8 mouse cellular contexts compared by ENCODE assay signal in the genomic region with DNA sequence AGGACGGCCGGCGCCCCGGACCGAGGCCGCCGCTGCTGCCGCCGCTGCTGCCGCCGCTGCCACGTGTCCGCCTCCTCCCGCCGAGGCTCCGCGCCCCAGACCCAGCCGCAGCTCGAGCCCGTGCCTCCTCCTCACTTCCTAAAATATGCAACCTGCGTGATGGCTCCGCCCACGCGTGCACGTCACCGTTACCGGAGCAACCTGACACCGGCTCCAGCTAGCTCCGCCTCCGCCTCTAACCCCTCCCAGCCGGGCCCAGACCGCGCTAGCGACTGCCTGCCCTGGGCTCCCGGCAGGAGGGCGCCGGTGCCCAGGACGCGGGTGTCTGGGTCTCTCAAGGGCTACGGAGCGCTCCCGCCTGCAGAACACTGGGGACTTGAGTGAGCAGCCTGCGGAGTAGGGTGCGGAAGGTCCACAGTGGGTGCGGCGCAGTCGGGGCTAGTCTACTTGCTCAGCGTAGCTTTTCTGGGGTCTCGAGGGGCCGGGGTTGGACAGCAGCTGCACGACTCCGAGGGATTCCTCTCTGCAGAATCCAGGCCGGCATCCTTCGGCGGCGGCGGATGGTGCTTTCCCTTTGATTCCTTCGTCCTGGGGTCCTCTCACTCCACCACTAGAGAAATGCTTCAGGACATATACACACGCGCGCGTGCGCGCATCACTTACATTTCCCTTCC. TPM values are rescaled to one million over a fixed set of nuclear protein-coding genes. Genes with fewer than 3 reads are reported as not detected.
A peak's percentile ranks its signal among the peaks of the same experiment; 100 is the strongest.
DNase-seq lines count a peak whose midpoint lies in the region; ATAC-seq lines count a peak whose summit lies in the region.

Gene Atp1a1, minus strand, starts transcription at position 135 of the 674 bp plus-strand sequence.

- intact Hi-C loops in gastrocnemius, postnatal 14 days (cut with DNase I; ENCODE audit: low total_unique reads) = loop anchor here (10.0 kb wide), 2 partner anchors 50 to 100 kb away; no protein-coding TSS in a partner anchor
- intact Hi-C loops in left cerebral cortex, postnatal 10 days (cut with DNase I) = loop anchor here (5.0 kb wide), 1 partner anchor 203 kb away; no protein-coding TSS in a partner anchor

- peak; percentile 82 for ATAC-seq in inflammation-experienced regulatory T-cells, adult 6 months
- ATAC-seq in megakaryocyte-erythroid progenitor cell, adult 5-6 weeks (replicated peaks; ENCODE audit: low FRiP score, low TSS enrichment, poor library complexity, severe bottlenecking) = peak; percentile 92

- DNase-seq in adrenal gland, adult (ENCODE audit: inconsistent age in 2 of 2, low spot score in 1 of 2) = peak; percentile 99 to 100
- peak; percentile 98 for DNase-seq in embryo, embryonic 10.5 days (ENCODE audit: low spot score)
- peak; percentile 96 for DNase-seq in gastrocnemius, postnatal 14 days
- peak; percentile 97 to 98 for DNase-seq in left cerebral cortex, postnatal 10 days (ENCODE audit: extremely low spot score in 1 of 2, low spot score in 2 of 2)
- DNase-seq in right cerebral cortex, postnatal 25 days = peak; percentile 99
- peak; percentile 94 to 97 for DNase-seq in urinary bladder, postnatal 4 days (ENCODE audit: low spot score in 2 of 2)

RNA-seq across cellular contexts. Expression of gene Atp1a1, which starts in this region (rescaled TPM):
- total RNA-seq in gastrocnemius, postnatal 14 days (2021) = 10 to 100 TPM; 54.3 to 64.5 TPM
- polyA plus RNA-seq in inflammation-experienced regulatory T-cells, adult 6 months (2017; shearing (Covaris generic)) = 10 to 100 TPM in 2 of 3 experiments, 1 to 10 TPM in 1; 9.7 to 26.3 (median 14.9) TPM
- 100 to 1,000 TPM; 622 to 655 TPM for total RNA-seq in left cerebral cortex, postnatal 10 days (2021)
- total RNA-seq in megakaryocyte-erythroid progenitor cell, adult 5-6 weeks (2014; fragmentation: Nextera tagmentation) = 105 TPM in 2 replicates
- total RNA-seq in megakaryocyte-erythroid progenitor cell, adult 5-6 weeks (2017) = 120 and 168 TPM in 2 replicates

Comparison
In these comparisons a context has a peak if more than half of its experiments do, and no peak if none do; other contexts are left out.
1. Peak in every context shown above with its lines: DNase-seq and ATAC-seq.